ENCODE assay signal across 8 mouse cellular contexts in the genomic region with DNA sequence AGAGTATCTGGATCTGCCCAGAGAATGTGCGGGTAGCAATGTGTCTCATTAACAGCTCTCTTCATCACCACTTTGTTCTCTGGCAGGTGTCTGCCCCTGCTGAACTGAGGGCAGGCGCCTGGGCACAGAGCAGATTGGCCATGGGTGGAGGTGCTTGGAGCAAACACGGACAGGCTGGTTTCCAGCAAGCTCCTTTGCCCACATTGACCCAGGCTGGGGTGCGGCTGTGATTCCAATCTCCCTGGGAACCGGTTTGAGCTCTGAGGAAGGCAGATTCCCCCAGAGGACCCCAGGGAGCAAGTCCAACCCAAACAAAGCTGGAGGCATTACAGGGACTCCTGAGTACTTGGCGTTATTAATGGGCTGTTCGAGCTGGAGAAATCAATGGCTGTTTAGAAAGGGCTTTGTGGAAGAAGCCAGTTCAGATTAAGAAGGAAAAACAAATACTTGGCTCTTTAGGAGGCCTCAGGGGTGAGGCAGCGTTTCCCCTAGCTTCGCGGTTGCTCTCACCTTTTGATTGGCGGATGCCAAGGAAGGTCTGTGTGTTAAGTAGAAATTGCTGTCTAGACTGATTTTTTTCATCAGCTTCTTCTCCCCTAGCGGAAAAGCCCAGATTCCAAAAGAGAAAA.
DNase-seq lines count a peak whose midpoint lies in the region; ATAC-seq and TF ChIP-seq lines count a peak whose summit lies in the region.
"Had no signal": no experiment of that assay in that cellular context is flagged by ENCODE, and none has a peak within 500 bp of the region (broad histone marks: within the 10 kb centered on the region; RNA-seq: fewer than 3 reads in every experiment).

No protein-coding gene starts in this region.

- WGBS in hindbrain, embryonic 16.5 days = 28% methylated on average over 12 of the region's 12 CpGs
- WGBS in midbrain, embryonic 16.5 days = 24% methylated on average over 12 of the region's 12 CpGs

- TF ChIP-seq CTCF in cortical plate, adult 2 months (IDR thresholded peaks at IDR 0.05; ENCODE audit: extremely low read depth, insufficient read depth, low read length) = no peak

- ATAC-seq in hindbrain, embryonic 16.5 days = peak; percentile 61; the same call in 1 of the 2 replicates
- ATAC-seq in midbrain, embryonic 16.5 days = peak; percentile 22; the same call in 1 of the 2 replicates

- no peaks in the 10 kb centered on the region for H3K36me3 ChIP-seq in hindbrain, embryonic 16.5 days (ENCODE audit: control insufficient read depth, insufficient read depth, low read length)
- H3K36me3 ChIP-seq in midbrain, embryonic 16.5 days (ENCODE audit: control insufficient read depth, insufficient read depth, low read length) = no peaks in the 10 kb centered on the region

- H3K9me3 ChIP-seq in hindbrain, embryonic 16.5 days (ENCODE audit: control insufficient read depth, low read length) = no peaks in the 10 kb centered on the region
- no peaks in the 10 kb centered on the region for H3K9me3 ChIP-seq in midbrain, embryonic 16.5 days (replicated peaks; ENCODE audit: control insufficient read depth, low read length, poor library complexity, severe bottlenecking)

- peak; percentile 39 to 65 for DNase-seq in lung, adult 18-20 months
- DNase-seq in lung, postnatal 10 days = no peak
- DNase-seq in thymus, postnatal 4 days = no peak
- no peak for DNase-seq in thymus, postnatal 36 days

- no peak overlapping the region for H3K4me2 ChIP-seq in hindbrain, embryonic 16.5 days (ENCODE audit: low read length)
- H3K4me2 ChIP-seq in midbrain, embryonic 16.5 days (ENCODE audit: low read length) = 0 out of 2 replicates have a peak overlapping the region, but pooled peaks have one; percentile 3

- no peak overlapping the region for H3K9ac ChIP-seq in hindbrain, embryonic 16.5 days (ENCODE audit: low read depth, low read length)
- no peak overlapping the region for H3K9ac ChIP-seq in midbrain, embryonic 16.5 days (ENCODE audit: low read depth, low read length)

- no peak overlapping the region for H3K4me3 ChIP-seq in cortical plate, adult 2 months (ENCODE audit: insufficient read depth, low read length)
- H3K4me3 ChIP-seq in hindbrain, embryonic 16.5 days (ENCODE audit: low read length) = no peak overlapping the region
- no peak overlapping the region for H3K4me3 ChIP-seq in midbrain, embryonic 16.5 days (ENCODE audit: low read depth, low read length)

- no peak for TF ChIP-seq POLR2A in cortical plate, adult 2 months (IDR thresholded peaks at IDR 0.05; ENCODE audit: extremely low read depth, insufficient read depth, low read length)

- 0 out of 2 replicates have a peak, but pooled peaks cover 4% of the 10 kb centered on the region for H3K4me1 ChIP-seq in cortical plate, adult 2 months (ENCODE audit: control insufficient read depth, insufficient read depth, low read length)
- peaks cover 26% of the 10 kb centered on the region for H3K4me1 ChIP-seq in hindbrain, embryonic 16.5 days (ENCODE audit: control insufficient read depth, insufficient read depth, low read depth, low read length)
- peaks cover 11% of the 10 kb centered on the region for H3K4me1 ChIP-seq in midbrain, embryonic 16.5 days (ENCODE audit: control insufficient read depth, insufficient read depth, low read length)

- peak overlapping the region; percentile 36; the same call in 1 of the 2 replicates for H3K27ac ChIP-seq in cortical plate, adult 2 months (ENCODE audit: insufficient read depth, low read length)
- peak overlapping the region; percentile 36; the same call in 1 of the 2 replicates for H3K27ac ChIP-seq in hindbrain, embryonic 16.5 days (ENCODE audit: low read depth, low read length)
- no peak overlapping the region for H3K27ac ChIP-seq in midbrain, embryonic 16.5 days (ENCODE audit: low read length)
- H3K27ac ChIP-seq: macrophage had no signal

- H3K27me3 ChIP-seq in hindbrain, embryonic 16.5 days (replicated peaks; ENCODE audit: control insufficient read depth, insufficient read depth, low read length) = no peaks in the 10 kb centered on the region; the same call in 1 of the 2 replicates
- no peaks in the 10 kb centered on the region; the same call in 1 of the 2 replicates for H3K27me3 ChIP-seq in midbrain, embryonic 16.5 days (ENCODE audit: control insufficient read depth, insufficient read depth, low read depth, low read length)

Comparison
In these comparisons a context has a peak if more than half of its experiments do, and no peak if none do; other contexts are left out.
1. DNase-seq: peak in lung, adult 18-20 months (2 of 2); none in lung, postnatal 10 days (single experiment), thymus, postnatal 4 days (single experiment) and thymus, postnatal 36 days (0 of 2).